Comparison of ENCODE assay signal across 23 mouse cellular contexts in the genomic region with DNA sequence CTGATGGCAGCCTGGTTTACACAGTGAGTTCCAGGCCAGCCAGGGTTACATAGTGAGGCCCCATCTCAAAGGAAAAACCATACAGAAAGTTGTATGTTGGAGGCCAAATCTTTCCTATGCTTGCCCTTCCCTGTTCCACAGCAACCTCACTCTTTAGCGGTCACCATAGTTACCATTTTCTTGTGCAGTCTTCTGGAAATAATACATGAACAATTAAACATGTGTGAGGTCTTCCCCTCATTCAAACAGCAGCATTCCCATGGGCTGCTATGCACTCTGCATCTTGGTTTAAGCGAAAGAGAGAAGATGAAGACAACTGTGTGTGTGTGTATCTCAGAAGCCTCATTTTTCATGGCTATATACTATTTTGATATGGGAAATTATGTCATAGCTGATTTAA. TPM values are rescaled to one million over a fixed set of nuclear protein-coding genes. Genes with fewer than 3 reads are reported as not detected.
"Had no signal": no experiment of that assay in that cellular context is flagged by ENCODE, and none has a peak within 500 bp of the region (broad histone marks: within the 10 kb centered on the region; RNA-seq: fewer than 3 reads in every experiment).

No protein-coding gene starts in this region.

- H3K36me3 ChIP-seq: liver, embryonic 13.5 days; stomach, embryonic 15.5 days had no signal

- DNase-seq: layer of hippocampus, postnatal 36 days; liver, embryonic 13.5 days; lung, adult 2 months; lung, postnatal 14 days; lung, postnatal 4 days; midbrain, embryonic 14.5 days; right cerebral cortex, postnatal 25 days; spleen, adult 18-20 months; thymus, postnatal 25 days had no signal

- H3K27ac ChIP-seq: kidney, postnatal 0 days; left cerebral cortex, adult 2 months; liver, embryonic 13.5 days; stomach, embryonic 15.5 days had no signal

- H3K4me2 ChIP-seq: liver, embryonic 13.5 days; midbrain, embryonic 11.5 days; stomach, embryonic 15.5 days had no signal

- H3K4me3 ChIP-seq: left cerebral cortex, adult 2 months; liver, embryonic 13.5 days; stomach, embryonic 15.5 days had no signal

- H3K9ac ChIP-seq: liver, embryonic 13.5 days; stomach, embryonic 15.5 days had no signal

- H3K9me3 ChIP-seq: liver, embryonic 13.5 days; stomach, embryonic 15.5 days had no signal

RNA-seq across cellular contexts. Expression of gene Doc2a, which starts 1.7 kb away (rescaled TPM):
- polyA plus RNA-seq: large intestine, adult 2 months; liver, adult 2 months; liver, embryonic 16.5 days had no signal

RNA-seq across cellular contexts. Expression of gene 4930451I11Rik, which starts 14.1 kb away (rescaled TPM):
- polyA plus RNA-seq: kidney, embryonic 14.5 days; large intestine, adult 2 months; limb, embryonic 11.5 days; limb, embryonic 14.5 days; liver, adult 2 months; liver, embryonic 13.5 days; liver, embryonic 16.5 days; lung, adult 2 months; lung, embryonic 16.5 days; midbrain, embryonic 11.5 days; midbrain, embryonic 14.5 days; neural tube, embryonic 11.5 days; neural tube, embryonic 14.5 days; stomach, embryonic 15.5 days; thymus, postnatal 0 days had no signal
